Mouse (Mus musculus) heart, adult 8-10 months (tissue): ENCODE data around the gene Ano1. TPM values are rescaled to one million over a fixed set of nuclear protein-coding genes. Genes with fewer than 3 reads are reported as not detected.

ENCODE experiments used
- DNase-seq: peaks from one replicate; pipeline ENCODE4 v3.0.0; 2022; ENCODE audit warnings: low spot score
- total RNA-seq, 4 experiments: library from RNA; stranded (reverse); gene quantifications; 2 replicates each; pipeline ENCODE4 v1.2.4; 2022

Gene Ano1
- total RNA-seq, 4 experiments from 2014 or later: 7.5 to 12.1 (median 11.7) TPM

DNA sequence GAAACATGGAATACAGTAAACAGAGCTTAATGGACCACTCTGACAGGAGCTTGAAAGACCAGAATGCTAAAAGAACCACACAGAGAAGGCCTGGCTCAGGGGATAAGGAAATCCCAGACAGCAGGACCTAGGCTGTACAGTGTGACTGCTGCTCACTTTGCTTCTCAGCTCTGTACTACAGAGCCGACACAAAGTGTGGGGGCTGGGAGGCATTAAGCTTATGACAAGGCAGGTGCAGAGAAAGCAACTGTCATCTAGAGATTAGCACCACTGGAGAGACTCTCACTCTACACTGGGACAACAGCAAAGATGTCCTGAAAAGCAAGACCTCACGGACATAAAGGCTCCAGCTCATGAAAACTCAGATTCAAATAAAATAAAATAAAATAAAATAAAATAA, 212.6 kb downstream of the Ano1 start:
- no peak for DNase-seq

Other genes starting within 250 kb of the Ano1 start
- 10 to 100 TPM; 35.9 to 50.6 (median 43.5) TPM for gene Ppfia1, start 198.2 kb downstream of the Ano1 start, total RNA-seq
- 10 to 100 TPM in 1 of 4 experiments, 1 to 10 TPM in 3; 8.4 to 10.0 (median 9.4) TPM for gene Fadd, start 169.5 kb downstream of the Ano1 start, total RNA-seq
- gene Fgf3, start 86.1 kb upstream of the Ano1 start, total RNA-seq: not detected
- gene Fgf4, start 95.4 kb upstream of the Ano1 start, total RNA-seq: not detected
- gene Fgf15, start 144.6 kb upstream of the Ano1 start, total RNA-seq: not detected
- gene LTO1, start 163.1 kb upstream of the Ano1 start, total RNA-seq: 10 to 100 TPM; 14.6 to 18.2 (median 17.4) TPM
- gene Ccnd1, start 188.0 kb upstream of the Ano1 start, total RNA-seq: 10 to 100 TPM; 30.1 to 64.0 (median 45.1) TPM